Mouse (Mus musculus): ENCODE results near the gene Vmn1r193. TPM values are rescaled to one million over a fixed set of nuclear protein-coding genes. Genes with fewer than 3 reads are reported as not detected.
A peak's percentile ranks its signal among the peaks of the same experiment; 100 is the strongest.

Vmn1r193 gene
- total and polyA plus RNA-seq, 2 experiments, result not detected

- WGBS, result 75% methylated on average over 2 of the region's 2 CpGs
- no peaks in the 10 kb centered on the region for H3K36me3 ChIP-seq (ENCODE audit: control insufficient read depth, insufficient read depth, low read length)
- TF ChIP-seq CTCF (IDR thresholded peaks at IDR 0.05; ENCODE audit: low read depth, low read length) (no peak), POLR2A (IDR thresholded peaks at IDR 0.05; ENCODE audit: extremely low read depth, insufficient read depth, low read length) (no peak)
- no peak for DNase-seq (ENCODE audit: extremely low read depth, low read depth, low spot score)
- H3K9ac ChIP-seq (ENCODE audit: low read depth, low read length), result no peak overlapping the region
- H3K4me1 ChIP-seq (ENCODE audit: control insufficient read depth, insufficient read depth, low read length), result peaks cover 4% of the 10 kb centered on the region; the same call in 1 of the 2 replicates
- H3K4me3 ChIP-seq (ENCODE audit: insufficient read depth, low read depth, low read length), result no peak overlapping the region
- no peaks in the 10 kb centered on the region for H3K27me3 ChIP-seq (ENCODE audit: control insufficient read depth, insufficient read depth, low read length)
- H3K79me2 ChIP-seq (ENCODE audit: control insufficient read depth, insufficient read depth, low read length), result no peaks in the 10 kb centered on the region
- no peak overlapping the region for H3K27ac ChIP-seq (replicated peaks; ENCODE audit: insufficient read depth, low read depth, low read length)
Measured at GRCm38 (mm10) chr13:22190385-22190784, 32.6 kb downstream of the Vmn1r193 start.

- 22% methylated on average over 2 of the region's 2 CpGs for WGBS
- peaks cover 4% of the 10 kb centered on the region; the same call in 1 of the 2 replicates for H3K4me1 ChIP-seq (ENCODE audit: control insufficient read depth, insufficient read depth, low read length)
- no peaks in the 10 kb centered on the region for H3K79me2 ChIP-seq (ENCODE audit: control insufficient read depth, insufficient read depth, low read length)
- no peak overlapping the region for H3K4me3 ChIP-seq (ENCODE audit: insufficient read depth, low read depth, low read length)
- H3K27me3 ChIP-seq (ENCODE audit: control insufficient read depth, insufficient read depth, low read length), result no peaks in the 10 kb centered on the region
- H3K27ac ChIP-seq (replicated peaks; ENCODE audit: insufficient read depth, low read depth, low read length), result no peak overlapping the region
- TF ChIP-seq CTCF (IDR thresholded peaks at IDR 0.05; ENCODE audit: low read depth, low read length) (no peak), POLR2A (IDR thresholded peaks at IDR 0.05; ENCODE audit: extremely low read depth, insufficient read depth, low read length) (no peak)
- H3K9ac ChIP-seq (ENCODE audit: low read depth, low read length), result no peak overlapping the region
- no peaks in the 10 kb centered on the region for H3K36me3 ChIP-seq (ENCODE audit: control insufficient read depth, insufficient read depth, low read length)
- DNase-seq (ENCODE audit: extremely low read depth, low read depth, low spot score), result peak; percentile 63
Measured at GRCm38 (mm10) chr13:22189313-22189712, 33.6 kb downstream of the Vmn1r193 start.

GRCm38 (mm10) chr13:22183869-22184268 lies 39.1 kb downstream of the Vmn1r193 start, which contains the start of gene Vmn1r191:
Gene Vmn1r191 (minus strand): TSS chr13:22183969.
- H3K79me2 ChIP-seq (ENCODE audit: control insufficient read depth, insufficient read depth, low read length), result no peaks in the 10 kb centered on the region
- no peak within 1 kb of the TSS for H3K27ac ChIP-seq (replicated peaks; ENCODE audit: insufficient read depth, low read depth, low read length)
- H3K4me3 ChIP-seq (ENCODE audit: insufficient read depth, low read depth, low read length), result no peak within 1 kb of the TSS
- no peak for DNase-seq (ENCODE audit: extremely low read depth, low read depth, low spot score)
- no peaks in the 10 kb centered on the region for H3K36me3 ChIP-seq (ENCODE audit: control insufficient read depth, insufficient read depth, low read length)
- TF ChIP-seq POLR2A (IDR thresholded peaks at IDR 0.05; ENCODE audit: extremely low read depth, insufficient read depth, low read length) (no peak), CTCF (IDR thresholded peaks at IDR 0.05; ENCODE audit: low read depth, low read length) (no peak)
- H3K27me3 ChIP-seq (ENCODE audit: control insufficient read depth, insufficient read depth, low read length), result no peaks in the 10 kb centered on the region
- no peaks in the 10 kb centered on the region for H3K4me1 ChIP-seq (ENCODE audit: control insufficient read depth, insufficient read depth, low read length)
- H3K9ac ChIP-seq (ENCODE audit: low read depth, low read length), result no peak within 1 kb of the TSS
- WGBS, result 80% methylated on average over 1 of the region's 1 CpGs

GRCm38 (mm10) chr13:22168416-22168815 lies 54.5 kb downstream of the Vmn1r193 start:
- no peak for DNase-seq (ENCODE audit: extremely low read depth, low read depth, low spot score)
- no peaks in the 10 kb centered on the region for H3K79me2 ChIP-seq (ENCODE audit: control insufficient read depth, insufficient read depth, low read length)
- WGBS, result 91% methylated on average over 15 of the region's 15 CpGs

More at GRCm38 (mm10) chr13:22168416-22168815, 54.5 kb downstream of the Vmn1r193 start:
- H3K27me3 ChIP-seq (ENCODE audit: control insufficient read depth, insufficient read depth, low read length), result no peaks in the 10 kb centered on the region
- H3K36me3 ChIP-seq (ENCODE audit: control insufficient read depth, insufficient read depth, low read length), result no peaks in the 10 kb centered on the region
- no peak overlapping the region for H3K27ac ChIP-seq (replicated peaks; ENCODE audit: insufficient read depth, low read depth, low read length)
- H3K9ac ChIP-seq (ENCODE audit: low read depth, low read length), result no peak overlapping the region
- no peak overlapping the region for H3K4me3 ChIP-seq (ENCODE audit: insufficient read depth, low read depth, low read length)
- no peaks in the 10 kb centered on the region for H3K4me1 ChIP-seq (ENCODE audit: control insufficient read depth, insufficient read depth, low read length)
- TF ChIP-seq CTCF (IDR thresholded peaks at IDR 0.05; ENCODE audit: low read depth, low read length) (no peak), POLR2A (IDR thresholded peaks at IDR 0.05; ENCODE audit: extremely low read depth, insufficient read depth, low read length) (no peak)

Other genes starting within 250 kb of the Vmn1r193 start
- gene Pom121l2, start 242.0 kb downstream of the Vmn1r193 start, total RNA-seq (2014; rRNA removed), result not detected in 2 replicates
- gene Pom121l2, start 242.0 kb downstream of the Vmn1r193 start, polyA plus RNA-seq (2012; rRNA removed), result not detected in 2 replicates
- not detected in 2 replicates for gene Prss16, start 213.4 kb downstream of the Vmn1r193 start, total RNA-seq (2014; rRNA removed)
- 0.12 TPM in 1 of 2 replicates, not detected in the other for gene Prss16, start 213.4 kb downstream of the Vmn1r193 start, polyA plus RNA-seq (2012; rRNA removed)
- gene Hist1h2ah, start 187.6 kb downstream of the Vmn1r193 start, total RNA-seq (2014; rRNA removed), result 1.8 and 2.6 TPM in 2 replicates
- gene Hist1h2ah, start 187.6 kb downstream of the Vmn1r193 start, polyA plus RNA-seq (2012; rRNA removed), result not detected in 2 replicates
- gene Hist1h2bk, start 187.3 kb downstream of the Vmn1r193 start, total RNA-seq (2014; rRNA removed), result 15.6 and 28.1 TPM in 2 replicates
- gene Hist1h2bk, start 187.3 kb downstream of the Vmn1r193 start, polyA plus RNA-seq (2012; rRNA removed), result 0.46 and 0.48 TPM in 2 replicates
- gene Hist1h4i, start 181.8 kb downstream of the Vmn1r193 start, total RNA-seq (2014; rRNA removed), result 6.8 and 9.2 TPM in 2 replicates
- 5.2 and 12.3 TPM in 2 replicates for gene Hist1h4i, start 181.8 kb downstream of the Vmn1r193 start, polyA plus RNA-seq (2012; rRNA removed)
- gene Hist1h2ag, start 180.2 kb downstream of the Vmn1r193 start, total RNA-seq (2014; rRNA removed), result 11.1 and 22.4 TPM in 2 replicates
- 0.55 TPM in 1 of 2 replicates, not detected in the other for gene Hist1h2ag, start 180.2 kb downstream of the Vmn1r193 start, polyA plus RNA-seq (2012; rRNA removed)
- 10.7 and 16.8 TPM in 2 replicates for gene Hist1h2bj, start 179.9 kb downstream of the Vmn1r193 start, total RNA-seq (2014; rRNA removed)
- gene Hist1h2bj, start 179.9 kb downstream of the Vmn1r193 start, polyA plus RNA-seq (2012; rRNA removed), result 0.29 TPM in 1 of 2 replicates, not detected in the other
- gene Vmn1r188, start 138.7 kb downstream of the Vmn1r193 start, total RNA-seq (2014; rRNA removed), result not detected in 2 replicates
- gene Vmn1r188, start 138.7 kb downstream of the Vmn1r193 start, polyA plus RNA-seq (2012; rRNA removed), result not detected in 2 replicates
- gene Vmn1r189, start 117.3 kb downstream of the Vmn1r193 start, total RNA-seq (2014; rRNA removed), result not detected in 2 replicates
- not detected in 2 replicates for gene Vmn1r189, start 117.3 kb downstream of the Vmn1r193 start, polyA plus RNA-seq (2012; rRNA removed)
- not detected in 2 replicates for gene Vmn1r191, start 39.2 kb downstream of the Vmn1r193 start, total RNA-seq (2014; rRNA removed)
- gene Vmn1r191, start 39.2 kb downstream of the Vmn1r193 start, polyA plus RNA-seq (2012; rRNA removed), result not detected in 2 replicates
- not detected in 2 replicates for gene Vmn1r192, start 32.0 kb downstream of the Vmn1r193 start, total RNA-seq (2014; rRNA removed)
- not detected in 2 replicates for gene Vmn1r192, start 32.0 kb downstream of the Vmn1r193 start, polyA plus RNA-seq (2012; rRNA removed)
- not detected in 2 replicates for gene Vmn1r194, start 21.1 kb upstream of the Vmn1r193 start, total RNA-seq (2014; rRNA removed)
- not detected in 2 replicates for gene Vmn1r194, start 21.1 kb upstream of the Vmn1r193 start, polyA plus RNA-seq (2012; rRNA removed)
- not detected in 2 replicates for gene Vmn1r195, start 47.4 kb upstream of the Vmn1r193 start, total RNA-seq (2014; rRNA removed)
- gene Vmn1r195, start 47.4 kb upstream of the Vmn1r193 start, polyA plus RNA-seq (2012; rRNA removed), result not detected in 2 replicates
- not detected in 2 replicates for gene Vmn1r196, start 66.8 kb upstream of the Vmn1r193 start, total RNA-seq (2014; rRNA removed)
- not detected in 2 replicates for gene Vmn1r196, start 66.8 kb upstream of the Vmn1r193 start, polyA plus RNA-seq (2012; rRNA removed)
- gene Vmn1r197, start 101.4 kb upstream of the Vmn1r193 start, total RNA-seq (2014; rRNA removed), result not detected in 2 replicates
- gene Vmn1r197, start 101.4 kb upstream of the Vmn1r193 start, polyA plus RNA-seq (2012; rRNA removed), result not detected in 2 replicates
- not detected in 2 replicates for gene Vmn1r198, start 127.2 kb upstream of the Vmn1r193 start, total RNA-seq (2014; rRNA removed)
- not detected in 2 replicates for gene Vmn1r198, start 127.2 kb upstream of the Vmn1r193 start, polyA plus RNA-seq (2012; rRNA removed)
- not detected in 2 replicates for gene Vmn1r199, start 156.7 kb upstream of the Vmn1r193 start, total RNA-seq (2014; rRNA removed)
- gene Vmn1r199, start 156.7 kb upstream of the Vmn1r193 start, polyA plus RNA-seq (2012; rRNA removed), result not detected in 2 replicates
- gene Vmn1r200, start 167.2 kb upstream of the Vmn1r193 start, total RNA-seq (2014; rRNA removed), result not detected in 2 replicates
- not detected in 2 replicates for gene Vmn1r200, start 167.2 kb upstream of the Vmn1r193 start, polyA plus RNA-seq (2012; rRNA removed)
- not detected in 2 replicates for gene Vmn1r201, start 248.8 kb upstream of the Vmn1r193 start, total RNA-seq (2014; rRNA removed)
- gene Vmn1r201, start 248.8 kb upstream of the Vmn1r193 start, polyA plus RNA-seq (2012; rRNA removed), result not detected in 2 replicates

Data from liver, adult 2 months (tissue).